Mouse (Mus musculus) brain, embryonic 14.5 days (tissue): Measurements from ENCODE around the gene Klhl7.
A peak's percentile ranks its signal among the peaks of the same experiment; 100 is the strongest.

Source experiments
- CTCF ChIP-seq: fragments of 200-500 bp; IDR thresholded peaks from 2 replicates; pipeline ENCODE4 v1.5.1; 2012; ENCODE audit warnings: inconsistent platforms, mild to moderate bottlenecking, moderate library complexity, borderline replicate concordance; ENCODE audit not compliant: insufficient read depth, insufficient read length; ENCODE audit errors: extremely low read depth
- POLR2A ChIP-seq: fragments of 200-500 bp; IDR thresholded peaks from 2 replicates; pipeline ENCODE4 v1.6.1; 2012; ENCODE audit warnings: mild to moderate bottlenecking, inconsistent platforms, borderline replicate concordance; ENCODE audit not compliant: poor library complexity, insufficient read depth, insufficient read length, severe bottlenecking; ENCODE audit errors: extremely low read depth

DNA sequence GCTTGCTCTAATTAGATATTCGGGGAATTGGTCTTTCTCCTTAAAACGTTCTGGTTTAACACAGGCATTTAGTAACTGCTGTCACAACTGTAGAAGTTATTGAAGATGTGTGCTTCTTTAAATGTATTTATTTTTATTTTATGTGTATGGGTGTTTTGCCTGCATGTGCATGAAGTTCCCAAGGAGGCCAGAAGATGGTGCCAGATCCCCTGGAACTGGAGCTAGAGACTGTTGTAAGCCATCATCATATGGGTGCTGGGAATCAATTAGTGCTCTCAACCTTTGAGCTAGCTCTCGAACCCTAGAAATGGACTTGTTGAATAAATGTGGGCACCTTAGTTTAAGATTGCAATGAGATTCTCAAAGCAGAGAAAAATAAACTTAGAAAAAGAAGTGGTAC is 42.8 kb upstream of the Klhl7 start:
- TF ChIP-seq POLR2A (no peak), CTCF (peak; percentile 8; the same call in 1 of the 2 replicates)
